Mouse (Mus musculus): ENCODE data around the gene Corin. TPM values are rescaled to one million over a fixed set of nuclear protein-coding genes. Genes with fewer than 3 reads are reported as not detected.
A peak's percentile ranks its signal among the peaks of the same experiment; 100 is the strongest.

Corin gene
- total RNA-seq (2021), result not detected

DNA sequence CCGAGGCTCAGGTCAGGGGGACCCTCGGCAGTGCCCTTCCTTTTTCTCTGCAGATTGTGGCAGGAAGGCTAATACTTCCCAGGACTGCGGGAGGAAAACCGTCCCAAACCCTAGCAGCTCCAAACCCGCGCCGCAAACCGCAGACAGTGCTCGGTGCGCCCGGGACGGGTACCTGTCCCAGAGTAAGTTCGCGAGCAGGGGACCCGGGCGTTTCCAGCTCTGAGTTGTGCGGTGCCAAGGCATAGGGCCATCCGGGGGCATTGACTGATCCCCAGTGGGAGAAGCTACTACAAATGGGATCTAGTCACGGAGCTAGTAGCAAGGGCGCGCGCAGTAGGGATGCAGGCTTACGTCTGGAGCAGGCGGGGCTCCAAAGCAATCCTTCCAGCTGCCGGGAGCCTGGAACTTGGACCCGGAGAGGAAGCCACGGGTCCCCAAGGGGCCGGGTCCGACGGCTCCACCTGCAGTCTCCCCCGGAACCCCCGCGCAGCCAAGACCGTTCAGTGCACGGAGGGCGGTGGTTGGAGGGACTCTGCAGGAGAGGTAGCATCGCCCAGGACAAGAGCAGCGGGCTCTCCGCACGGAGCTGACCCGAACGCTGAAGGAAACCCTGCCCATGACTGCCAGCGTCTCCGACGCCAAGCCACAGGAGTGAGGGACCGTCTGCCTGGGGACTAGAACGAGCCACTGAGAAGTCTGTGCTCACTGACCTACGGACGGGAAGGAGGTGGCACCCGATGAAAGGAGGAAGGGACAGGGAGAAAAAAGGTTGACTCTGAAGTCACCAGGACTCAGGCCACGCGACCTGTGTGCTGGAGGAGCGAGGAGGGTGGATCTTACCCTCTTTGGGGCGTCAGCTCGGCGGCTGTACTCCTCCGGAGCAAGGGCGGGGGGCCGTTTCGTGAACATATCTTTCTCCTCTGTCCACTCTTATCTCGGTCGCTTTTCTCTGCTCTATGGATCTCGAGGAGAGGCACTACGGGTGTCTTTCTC is at the start of gene Corin:
Gene Corin, minus strand, starts transcription at position 943 of the 993 bp plus-strand sequence.
- DNase-seq (ENCODE audit: extremely low spot score in 1 of 2, low spot score in 1 of 2), result no peak

DNA sequence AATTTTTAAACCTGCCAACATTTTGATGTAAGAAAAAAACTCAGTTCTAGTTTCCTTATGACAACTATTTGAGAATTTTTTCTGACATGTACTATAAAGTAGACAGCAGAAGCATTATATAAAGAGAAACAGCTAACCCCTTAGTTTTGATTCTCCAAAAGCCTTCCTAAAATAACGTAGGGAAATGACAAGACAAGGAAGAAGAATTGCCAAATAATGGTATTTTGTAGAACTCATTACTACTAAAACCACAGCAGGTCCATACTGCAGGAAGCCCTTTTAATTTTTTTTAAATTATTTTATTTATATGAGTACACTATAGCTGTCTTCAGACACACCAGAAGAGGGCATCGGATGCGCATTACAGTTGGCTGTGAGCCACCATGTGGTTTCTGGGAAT is 46.9 kb upstream of the Corin start:
- DNase-seq (ENCODE audit: extremely low spot score in 1 of 2, low spot score in 1 of 2), result no peak

DNA sequence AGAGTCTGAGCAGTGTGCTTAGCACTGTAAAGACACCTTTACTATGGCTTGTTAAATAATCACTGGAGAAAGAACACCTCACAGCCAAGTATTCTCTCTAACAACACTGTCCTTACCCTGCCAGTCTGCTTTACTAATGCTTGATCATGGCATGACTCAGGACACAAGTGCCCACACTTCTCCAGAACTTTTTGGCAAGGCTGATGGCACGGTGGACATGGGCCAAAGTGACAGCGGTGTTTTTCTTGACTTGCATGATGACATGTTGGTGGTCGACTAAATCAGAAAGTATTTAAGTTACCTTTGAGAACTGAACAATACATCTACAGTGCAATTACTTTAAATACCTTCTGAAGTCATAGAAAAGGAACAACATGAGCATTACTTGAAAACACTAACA is 24.6 kb upstream of the Corin start:
- no peak for DNase-seq (ENCODE audit: extremely low spot score in 1 of 2, low spot score in 1 of 2)

DNA sequence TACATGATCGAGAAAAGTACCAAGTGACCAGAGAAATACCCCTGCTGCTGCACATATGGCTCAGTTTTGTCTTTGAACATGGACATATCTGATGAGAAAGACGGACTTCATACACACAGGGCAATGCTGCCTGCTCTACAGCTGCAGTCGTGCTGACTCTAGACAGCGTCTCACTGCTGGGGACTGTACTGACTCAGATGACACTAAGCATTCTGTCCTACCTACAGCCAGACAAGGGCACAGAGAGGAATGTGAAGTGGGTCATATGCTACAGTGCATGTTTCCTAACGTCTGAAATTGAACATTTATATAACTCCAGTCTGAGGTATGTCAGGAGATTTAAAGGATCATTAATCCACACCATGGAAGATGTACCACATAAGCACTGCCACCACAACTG is 9.5 kb upstream of the Corin start:
- DNase-seq (ENCODE audit: extremely low spot score in 1 of 2, low spot score in 1 of 2), result no peak

DNA sequence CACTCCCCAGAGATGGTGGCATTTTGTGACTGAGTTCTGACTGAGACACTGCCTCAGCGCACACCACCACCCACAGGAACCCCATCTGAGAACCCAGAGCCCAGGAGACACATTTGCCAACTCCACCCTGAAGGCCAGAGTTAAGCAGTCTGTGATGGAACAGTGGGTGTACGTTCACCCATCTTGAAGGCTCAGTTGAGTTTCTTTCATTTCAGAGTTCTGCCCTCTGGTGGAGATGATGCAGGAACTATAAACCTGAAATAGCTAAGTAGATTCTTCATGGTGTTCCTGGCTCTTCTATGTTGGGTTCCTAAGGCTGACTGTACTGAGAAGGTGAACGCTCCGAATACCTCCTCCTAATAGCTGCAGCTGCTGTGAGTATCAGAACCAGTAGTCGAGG is 1.5 kb upstream of the Corin start:
- DNase-seq (ENCODE audit: extremely low spot score in 1 of 2, low spot score in 1 of 2), result no peak

DNA sequence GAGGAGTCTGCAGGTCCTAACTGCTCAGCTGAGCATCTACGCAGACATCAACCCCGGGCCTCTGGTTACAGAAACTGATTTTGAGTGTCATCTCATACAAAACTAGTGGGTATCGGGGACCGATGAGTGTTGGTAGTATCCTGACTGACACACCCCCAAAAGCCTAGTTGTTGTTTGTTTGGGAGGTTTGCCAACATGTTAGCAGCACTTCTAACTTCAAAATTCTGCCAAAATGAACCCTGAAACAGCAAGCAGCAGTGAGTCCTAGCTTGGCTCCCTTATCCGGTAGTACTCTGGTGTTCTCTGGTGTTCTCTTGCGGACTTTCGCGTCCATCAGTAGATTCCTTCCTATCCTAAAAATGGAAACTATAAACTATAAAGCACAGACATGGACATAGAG is 1.5 kb downstream of the Corin start:
- DNase-seq (ENCODE audit: extremely low spot score in 1 of 2, low spot score in 1 of 2), result no peak

DNA sequence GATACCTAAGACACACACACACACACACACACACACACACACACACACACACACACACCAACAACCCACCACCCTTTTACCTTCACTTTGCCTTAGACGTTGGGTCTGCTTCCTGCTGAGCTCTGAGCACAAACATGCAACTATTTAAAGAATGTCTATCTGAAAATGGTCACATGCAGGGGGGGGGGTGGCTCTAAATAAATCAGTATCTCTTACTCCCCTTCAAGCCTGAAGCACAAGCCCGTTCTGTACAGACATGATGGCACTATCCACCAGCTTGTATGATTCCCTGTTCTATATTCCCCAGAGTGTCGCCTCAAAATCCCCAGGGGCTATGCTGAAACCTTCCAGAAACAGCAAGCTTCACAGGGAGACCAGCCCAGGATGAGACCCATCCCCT is 2.5 kb downstream of the Corin start:
- DNase-seq (ENCODE audit: extremely low spot score in 1 of 2, low spot score in 1 of 2), result no peak

DNA sequence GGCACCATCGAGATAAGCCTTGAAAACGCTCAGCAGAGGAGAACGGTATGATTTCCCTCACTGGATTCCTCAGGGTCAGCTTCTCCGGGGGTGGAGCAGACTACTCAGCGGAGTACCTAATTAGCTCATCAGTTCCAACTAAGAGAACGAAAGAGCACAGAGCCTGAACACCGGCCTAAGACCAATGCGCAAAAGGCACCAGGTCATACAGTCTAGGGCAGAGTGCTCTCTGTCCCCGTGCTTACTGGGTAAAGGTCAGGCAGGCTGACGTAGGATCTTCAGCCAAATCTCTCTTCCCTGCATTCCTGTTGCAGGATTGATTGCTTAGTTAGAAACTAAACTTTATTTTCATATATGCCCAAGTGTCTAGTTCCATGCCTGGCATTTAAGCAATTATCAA is 6.0 kb downstream of the Corin start:
- DNase-seq (ENCODE audit: extremely low spot score in 1 of 2, low spot score in 1 of 2), result no peak

DNA sequence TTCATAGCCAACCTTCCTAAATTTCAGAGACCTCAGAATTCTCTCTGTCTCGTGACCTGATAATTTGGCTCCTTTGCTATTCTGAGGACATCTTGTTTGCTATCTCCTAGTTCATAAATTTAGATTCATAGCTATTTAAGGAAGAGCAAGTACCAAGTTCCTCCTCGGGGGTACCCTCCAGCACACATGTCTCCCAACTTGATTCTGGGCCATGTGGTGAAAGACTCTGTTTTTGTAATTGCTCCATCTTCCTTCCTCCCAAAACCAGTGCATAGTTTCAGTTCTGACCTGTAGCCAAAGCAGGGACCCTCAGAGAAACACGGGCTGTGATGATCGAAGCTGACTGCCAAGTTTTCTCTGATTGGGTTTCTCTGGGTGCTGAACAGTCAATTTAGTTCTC is 7.5 kb downstream of the Corin start:
- no peak for DNase-seq (ENCODE audit: extremely low spot score in 1 of 2, low spot score in 1 of 2)

DNA sequence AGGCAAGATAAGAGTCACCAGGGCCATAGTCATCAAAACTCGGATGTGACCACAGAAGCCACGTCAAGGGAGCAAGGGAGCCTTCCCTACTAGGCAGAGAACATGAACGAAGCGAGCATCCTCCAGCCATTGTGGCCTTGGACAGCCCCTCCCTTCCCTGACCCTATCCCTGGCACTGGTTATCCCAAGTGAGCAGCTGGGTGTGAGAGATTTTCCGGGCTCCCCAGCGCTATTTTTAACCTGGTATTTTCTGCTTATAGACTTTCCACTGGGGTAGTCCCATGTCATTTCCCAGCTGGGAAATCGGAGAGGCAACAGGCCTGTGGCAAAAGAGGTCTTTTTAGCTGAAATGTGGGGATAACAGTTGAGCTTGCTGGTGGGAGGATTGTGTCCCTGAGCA is 10.4 kb downstream of the Corin start:
- no peak for DNase-seq (ENCODE audit: extremely low spot score in 1 of 2, low spot score in 1 of 2)

DNA sequence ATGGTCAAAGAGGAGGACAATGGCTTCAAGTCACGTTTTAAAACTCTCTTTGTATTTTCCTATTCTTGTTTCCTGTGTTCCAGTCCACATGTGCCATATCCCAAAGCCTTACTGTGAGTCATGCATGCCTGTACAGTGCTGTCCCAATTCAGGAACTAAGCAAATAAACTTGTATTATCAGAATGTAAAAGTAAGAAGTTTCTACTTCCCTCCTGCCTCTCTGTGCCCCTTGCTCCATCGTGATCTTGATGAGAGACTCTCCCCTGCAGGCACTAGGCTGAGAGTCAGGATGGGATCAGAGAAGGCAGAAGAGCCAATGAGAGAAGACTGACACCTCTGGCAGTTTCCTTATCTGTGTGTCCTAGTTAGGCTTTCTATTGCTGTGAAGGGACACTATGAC is 13.0 kb downstream of the Corin start:
- DNase-seq (ENCODE audit: extremely low spot score in 1 of 2, low spot score in 1 of 2), result no peak

DNA sequence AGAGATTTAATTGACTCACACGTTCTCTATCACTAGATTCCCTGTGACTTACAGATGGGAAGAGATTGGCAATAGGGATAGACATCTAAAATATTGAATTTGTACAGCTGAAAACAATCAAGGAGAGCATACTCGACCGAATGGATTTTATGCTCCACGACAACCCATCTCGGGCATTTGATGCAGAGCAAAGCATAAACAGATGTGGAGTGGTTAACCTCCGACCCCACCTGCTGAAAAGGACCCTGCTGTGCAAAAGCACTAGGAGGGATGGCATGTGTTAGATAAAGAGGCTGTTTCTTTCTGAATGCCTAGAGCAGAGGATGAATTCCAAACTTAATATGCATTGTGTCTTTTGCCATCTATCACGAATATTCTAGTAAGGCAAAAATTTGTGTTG is 23.8 kb downstream of the Corin start:
- no peak for DNase-seq (ENCODE audit: extremely low spot score in 1 of 2, low spot score in 1 of 2)

DNA sequence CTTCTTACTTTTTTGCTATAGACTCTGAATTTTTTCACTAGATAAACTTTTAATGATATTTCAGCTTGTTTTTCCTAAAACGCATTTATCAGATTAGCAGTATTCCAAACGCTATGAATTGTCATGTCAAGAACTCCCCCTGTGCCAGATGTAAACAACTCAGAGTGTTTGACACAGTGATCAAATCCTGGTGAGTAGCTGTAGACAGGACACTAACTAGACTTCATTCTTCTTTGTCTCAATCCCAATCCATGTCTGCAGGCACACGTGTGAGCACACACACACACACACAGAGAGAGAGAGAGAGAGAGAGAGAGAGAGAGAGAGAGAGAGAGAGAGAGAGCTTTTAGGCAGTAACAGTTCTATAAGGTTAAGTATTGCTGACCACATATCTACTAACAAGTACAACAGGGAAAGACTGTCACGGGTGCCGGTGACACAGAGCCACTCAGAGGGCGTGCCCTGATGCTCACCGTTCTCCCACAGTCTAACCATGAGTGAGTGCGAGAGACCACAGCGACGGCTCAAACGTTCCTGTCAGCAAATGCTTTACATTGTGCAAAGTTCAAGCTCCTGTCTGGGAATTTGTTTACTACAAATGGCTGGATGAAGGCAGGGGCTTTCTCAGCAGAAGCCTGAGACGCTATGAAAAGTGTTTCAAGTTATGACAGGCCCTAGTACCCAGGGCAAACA is 31.8 kb downstream of the Corin start:
- DNase-seq (ENCODE audit: extremely low spot score in 1 of 2, low spot score in 1 of 2), result no peak

DNA sequence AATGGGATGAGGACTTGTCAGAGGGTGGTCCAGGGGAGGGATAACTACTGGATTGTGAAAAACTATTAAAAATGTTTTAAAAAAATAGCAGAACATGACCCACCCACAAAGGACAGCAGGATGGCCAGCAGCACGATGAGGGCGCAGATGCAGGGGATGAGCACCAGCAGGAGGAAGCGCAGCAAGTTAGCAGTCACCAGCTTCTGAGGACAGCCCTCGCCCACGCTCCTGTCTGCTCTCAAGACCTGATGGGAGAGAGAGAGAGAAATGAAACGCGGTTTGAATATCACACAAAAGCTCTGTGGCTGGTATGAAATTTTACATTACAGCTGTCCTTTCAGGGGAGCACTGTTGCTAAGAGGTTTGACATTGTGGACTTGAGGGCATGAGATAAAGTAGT is 32.5 kb downstream of the Corin start:
- DNase-seq (ENCODE audit: extremely low spot score in 1 of 2, low spot score in 1 of 2), result peak; percentile 10 to 28

DNA sequence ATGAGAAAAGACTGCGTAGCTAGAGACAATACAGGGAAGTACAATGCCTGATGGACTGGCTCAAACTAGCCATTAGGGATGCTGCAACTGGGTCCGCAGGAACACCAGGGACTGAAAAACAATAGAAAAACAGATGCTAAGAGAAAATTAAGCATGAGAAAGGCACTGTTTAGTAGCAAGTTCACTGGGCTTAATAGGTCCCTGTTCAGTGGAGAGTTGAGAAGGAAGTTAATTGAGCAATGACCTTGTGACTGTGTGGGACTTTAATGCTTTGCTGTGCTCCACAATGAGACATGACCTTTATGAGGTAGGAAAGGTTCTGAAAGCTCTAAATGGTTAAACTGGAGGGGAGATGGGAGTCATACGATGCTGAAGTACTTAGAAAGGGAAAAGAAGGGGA is 39.3 kb downstream of the Corin start:
- no peak for DNase-seq (ENCODE audit: extremely low spot score in 1 of 2, low spot score in 1 of 2)

DNA sequence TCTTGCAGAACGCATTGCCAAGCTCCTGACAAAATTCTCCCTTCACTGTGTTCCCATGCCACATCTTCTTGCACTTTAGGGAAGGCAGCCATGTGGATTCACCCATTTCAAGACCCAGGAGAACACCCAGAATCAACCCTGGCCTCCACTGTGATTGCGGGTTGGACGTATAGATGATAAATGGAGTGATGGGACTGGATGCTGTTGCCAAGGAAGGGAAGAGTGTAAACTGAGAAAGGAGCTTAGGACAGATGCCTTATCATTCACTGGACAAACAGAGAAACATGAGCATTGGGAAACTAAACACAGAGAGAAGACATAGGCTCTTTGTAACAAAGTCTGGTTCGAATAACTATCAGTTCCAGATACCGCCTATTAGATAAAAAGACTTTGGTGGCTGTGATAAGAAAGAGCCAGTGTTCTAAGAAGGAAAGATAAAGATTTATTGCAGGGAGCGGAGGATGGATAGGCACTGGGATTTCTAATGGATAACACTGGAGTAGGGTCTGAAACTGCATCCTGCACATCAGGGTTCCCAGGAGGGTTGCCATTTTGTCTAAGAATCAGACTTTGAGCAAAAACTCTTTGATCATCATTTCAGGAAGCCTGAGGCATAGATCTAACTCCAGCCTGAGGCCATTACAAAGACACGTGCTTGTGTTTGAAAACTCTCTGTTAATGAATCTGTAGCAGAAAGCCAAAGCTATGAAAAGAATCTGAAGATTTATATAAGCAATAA is 44.7 kb downstream of the Corin start:
- no peak for DNase-seq (ENCODE audit: extremely low spot score in 1 of 2, low spot score in 1 of 2)

DNA sequence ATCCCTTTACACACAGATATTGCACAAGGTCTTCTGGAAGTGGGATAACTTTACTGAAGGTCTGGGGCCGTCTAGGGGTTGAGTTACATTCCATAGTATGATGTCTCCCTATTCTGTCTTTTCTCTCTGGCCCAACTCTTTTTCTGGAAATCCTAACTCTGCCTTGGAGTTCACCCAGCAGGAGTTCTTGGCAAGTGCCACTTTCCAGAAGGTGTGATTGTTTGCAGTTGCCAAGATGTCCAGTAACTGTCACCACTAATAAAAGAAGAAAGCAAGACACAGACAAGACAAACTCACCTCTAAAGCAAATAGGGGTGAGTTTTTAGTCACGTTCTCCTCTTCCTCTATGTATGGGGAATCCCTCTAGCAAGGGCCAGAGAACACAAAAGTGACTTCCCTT is 50.6 kb downstream of the Corin start:
- DNase-seq (ENCODE audit: extremely low spot score in 1 of 2, low spot score in 1 of 2), result no peak

DNA sequence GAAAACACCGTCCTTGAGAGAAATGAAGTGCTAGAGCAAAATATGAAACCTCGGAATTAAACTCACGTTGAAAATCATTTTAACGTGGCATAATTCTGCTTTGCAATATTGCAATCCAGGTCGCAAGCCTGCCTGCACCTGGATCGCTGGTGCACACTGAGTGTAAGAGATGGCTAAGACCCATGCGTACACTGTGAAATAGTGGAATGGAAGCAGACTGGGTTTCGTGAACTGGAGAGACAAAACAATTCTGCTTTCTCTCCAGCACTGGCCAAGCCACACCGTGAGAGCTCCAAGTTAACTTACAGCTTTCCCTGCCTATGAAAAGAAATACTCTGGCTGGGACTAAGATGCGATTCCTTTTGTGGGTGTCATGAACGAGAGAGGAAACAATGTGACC is 51.1 kb downstream of the Corin start:
- no peak for DNase-seq (ENCODE audit: extremely low spot score in 1 of 2, low spot score in 1 of 2)

DNA sequence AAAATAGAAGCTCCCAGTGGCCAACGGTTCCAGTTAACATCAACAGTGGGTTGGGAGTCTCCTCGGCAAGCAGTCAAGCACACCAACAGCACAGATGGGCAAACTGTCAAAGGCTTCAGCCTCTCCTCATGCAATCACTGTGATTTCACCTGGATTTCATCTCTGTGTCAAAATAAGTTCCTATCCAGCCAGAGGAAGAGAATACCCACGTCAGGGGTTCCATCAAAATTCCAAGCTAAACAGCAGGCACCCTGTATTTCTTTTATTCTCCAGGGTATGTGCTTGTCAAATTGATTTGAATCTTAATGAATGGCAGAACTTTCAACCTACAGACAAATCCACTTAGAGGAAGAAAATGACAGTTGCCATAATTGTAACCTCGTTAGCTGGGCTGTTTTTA is 51.5 kb downstream of the Corin start:
- DNase-seq (ENCODE audit: extremely low spot score in 1 of 2, low spot score in 1 of 2), result no peak

DNA sequence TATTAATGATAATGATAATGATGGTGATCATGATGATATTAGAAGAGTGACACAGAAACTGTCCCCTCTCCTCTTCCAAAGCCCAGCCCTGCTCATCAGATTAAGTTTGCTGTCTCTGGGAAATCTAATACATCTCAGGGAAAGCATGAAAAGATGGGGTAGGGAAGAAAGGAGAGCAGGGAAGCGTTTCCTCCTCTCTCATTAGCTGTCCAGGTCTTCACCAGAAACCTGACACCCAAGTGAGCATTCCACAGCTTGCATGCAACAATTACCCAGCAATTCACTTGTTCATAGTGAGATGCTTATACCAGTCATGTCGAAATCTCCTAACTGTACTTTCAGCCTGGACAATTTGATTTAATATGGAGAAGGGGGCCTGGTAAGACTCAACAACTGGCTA is 55.4 kb downstream of the Corin start:
- DNase-seq (ENCODE audit: extremely low spot score in 1 of 2, low spot score in 1 of 2), result no peak

DNA sequence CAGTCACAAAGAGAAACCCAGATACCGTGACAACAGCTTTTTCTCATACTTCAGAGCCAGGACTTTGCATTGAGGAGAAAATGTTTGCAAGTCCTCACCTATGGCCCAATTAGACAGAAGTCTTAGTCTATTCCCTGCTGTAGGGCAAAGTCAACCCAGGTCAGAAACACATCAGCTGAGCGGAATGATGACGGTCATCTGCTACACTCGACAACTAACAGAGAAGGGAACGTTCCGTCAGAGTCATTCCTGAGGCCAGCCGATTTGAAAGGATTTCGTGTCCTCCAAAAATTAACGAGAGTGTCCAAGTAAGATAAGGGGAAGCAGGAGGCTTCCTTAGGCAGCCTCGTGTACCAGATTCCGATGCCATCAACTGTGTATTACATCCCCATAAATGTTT is 58.2 kb downstream of the Corin start:
- DNase-seq (ENCODE audit: extremely low spot score in 1 of 2, low spot score in 1 of 2), result no peak
